Mouse (Mus musculus) heart, postnatal 0 days (tissue): ENCODE measurements around the gene Tenm3.
"Not testable (repeated sequence)": the region's sequence is repeated elsewhere in the genome, so short reads cannot be mapped to it uniquely, and the experiment has no call there.

Experiments used
- CTCF ChIP-seq: IDR thresholded peaks from 2 replicates; pipeline ENCODE4 v1.5.1; 2016; ENCODE audit warnings: antibody characterized with exemption, control low read depth, low read depth
- EP300 ChIP-seq: IDR thresholded peaks from 2 replicates; pipeline ENCODE4 v1.6.1; 2016; ENCODE audit warnings: antibody characterized with exemption, low read depth

DNA sequence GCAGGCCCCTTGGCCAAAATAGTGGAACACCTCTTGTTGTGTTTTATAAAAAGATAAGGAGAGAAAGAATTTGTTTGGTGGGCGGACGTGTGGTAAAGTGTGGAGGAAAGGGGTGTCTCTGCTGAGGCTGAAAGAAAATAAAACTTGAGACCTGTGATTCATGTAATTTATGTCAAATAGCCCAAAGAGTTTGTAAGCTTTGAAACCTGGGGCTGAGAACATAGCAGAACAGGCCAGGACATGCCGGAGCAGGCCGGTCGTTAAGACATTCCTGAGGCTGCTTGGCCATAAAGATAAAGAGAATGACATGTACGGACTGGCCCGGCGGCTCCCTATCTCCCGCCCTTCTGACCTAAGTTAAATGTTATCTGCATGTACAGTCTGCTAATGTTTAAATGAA is 663.6 kb downstream of the Tenm3 start:
- not testable (repeated sequence) for TF ChIP-seq CTCF, EP300
